Mouse (Mus musculus) adrenal gland, adult 2 months (tissue): ENCODE measurements around the gene Olfr1040. TPM values are rescaled to one million over a fixed set of nuclear protein-coding genes. Genes with fewer than 3 reads are reported as not detected.
"Not testable (repeated sequence)": the region's sequence is repeated elsewhere in the genome, so short reads cannot be mapped to it uniquely, and the experiment has no call there.

Experiments
- DNase-seq: peaks from one replicate; pipeline ENCODE4 v3.0.0; 2021
- long read RNA-seq: library from polyadenylated mRNA; stranded (forward); transcript quantifications from one replicate; pipeline ENCODE4 v2.0.0, GENCODE M21; 2021
- polyA plus RNA-seq: library from polyadenylated mRNA; depleted of rRNA; stranded (reverse); fragments of >200 nt; gene quantifications from 2 replicates; pipeline ENCODE4 v1.2.3, GENCODE M21; 2012; rRNA removed
- total RNA-seq, 2 experiments: library from RNA; stranded (reverse); gene quantifications; 2 replicates each; pipeline ENCODE4 v1.2.3; 2021

Olfr1040 gene
- total RNA-seq = not detected
- not detected in 2 replicates for polyA plus RNA-seq
- long read RNA-seq = 0 reads

GRCm38 (mm10) chr2:86146632-86147031 lies at the start of gene Olfr1040:
Olfr1040 (minus strand) TSS chr2:86146732.
- DNase-seq = no peak

- DNase-seq = no peak
These were observed 49.3 kb upstream of the Olfr1040 start for GRCm38 (mm10) chr2:86195863-86196262.

- DNase-seq = no peak
These were observed 39.1 kb upstream of the Olfr1040 start, which contains the start of gene Olfr52 for GRCm38 (mm10) chr2:86185583-86185982. Olfr52 (minus strand) TSS chr2:86185683.

- DNase-seq = no peak
These were observed 33.4 kb upstream of the Olfr1040 start for GRCm38 (mm10) chr2:86179950-86180349.

GRCm38 (mm10) chr2:86177720-86178119 lies 31.2 kb upstream of the Olfr1040 start, which contains the start of gene Olfr1044:
Olfr1044 (minus strand) TSS chr2:86177820.
- no peak for DNase-seq

- not testable (repeated sequence) for DNase-seq
These were observed 28.9 kb upstream of the Olfr1040 start for GRCm38 (mm10) chr2:86175422-86175821.

GRCm38 (mm10) chr2:86167422-86167821 lies 20.9 kb upstream of the Olfr1040 start, which contains the start of gene Olfr1043:
Olfr1043 (minus strand) TSS chr2:86167522.
- DNase-seq = no peak

GRCm38 (mm10) chr2:86161738-86162137 lies 15.2 kb upstream of the Olfr1040 start, which contains the start of gene Olfr1042:
Olfr1042 (minus strand) TSS chr2:86161838.
- no peak for DNase-seq

- DNase-seq = no peak
These were observed 10.7 kb downstream of the Olfr1040 start, which contains the start of gene Olfr1039 for GRCm38 (mm10) chr2:86135828-86136227. Olfr1039 (minus strand) TSS chr2:86135928.

Other genes starting within 250 kb of the Olfr1040 start
- not detected for gene Olfr1024, start 241.7 kb downstream of the Olfr1040 start, total RNA-seq
- not detected in 2 replicates for gene Olfr1024, start 241.7 kb downstream of the Olfr1040 start, polyA plus RNA-seq
- gene Olfr1025-ps1, start 231.5 kb downstream of the Olfr1040 start, total RNA-seq = not detected
- not detected in 2 replicates for gene Olfr1025-ps1, start 231.5 kb downstream of the Olfr1040 start, polyA plus RNA-seq
- not detected for gene Olfr1026, start 225.2 kb downstream of the Olfr1040 start, total RNA-seq
- not detected in 2 replicates for gene Olfr1026, start 225.2 kb downstream of the Olfr1040 start, polyA plus RNA-seq
- gene Olfr1028, start 196.3 kb downstream of the Olfr1040 start, total RNA-seq = not detected
- not detected in 2 replicates for gene Olfr1028, start 196.3 kb downstream of the Olfr1040 start, polyA plus RNA-seq
- gene Olfr1029, start 172.8 kb downstream of the Olfr1040 start, total RNA-seq = not detected
- 0.09 TPM in 1 of 2 replicates, not detected in the other for gene Olfr1029, start 172.8 kb downstream of the Olfr1040 start, polyA plus RNA-seq
- gene Olfr1030, start 167.5 kb downstream of the Olfr1040 start, total RNA-seq = under 1 TPM in 1 of 2 experiments, not detected in 1; 0.09 TPM
- gene Olfr1030, start 167.5 kb downstream of the Olfr1040 start, polyA plus RNA-seq = not detected in 2 replicates
- gene Olfr1031, start 156.4 kb downstream of the Olfr1040 start, total RNA-seq = not detected
- gene Olfr1031, start 156.4 kb downstream of the Olfr1040 start, polyA plus RNA-seq = not detected in 2 replicates
- gene Olfr1032, start 141.2 kb downstream of the Olfr1040 start, total RNA-seq = not detected
- gene Olfr1032, start 141.2 kb downstream of the Olfr1040 start, polyA plus RNA-seq = not detected in 2 replicates
- 1 to 10 TPM; 3.4 to 4.4 TPM for gene Olfr1033, start 126.1 kb downstream of the Olfr1040 start, total RNA-seq
- gene Olfr1033, start 126.1 kb downstream of the Olfr1040 start, polyA plus RNA-seq = 0.19 and 0.42 TPM in 2 replicates
- gene Olfr1034, start 100.9 kb downstream of the Olfr1040 start, total RNA-seq = under 1 TPM; 0.10 to 0.52 TPM
- gene Olfr1034, start 100.9 kb downstream of the Olfr1040 start, polyA plus RNA-seq = 0.07 TPM in 2 replicates
- not detected for gene Olfr1036, start 72.7 kb downstream of the Olfr1040 start, total RNA-seq
- gene Olfr1036, start 72.7 kb downstream of the Olfr1040 start, polyA plus RNA-seq = not detected in 2 replicates
- gene Olfr1037, start 59.3 kb downstream of the Olfr1040 start, total RNA-seq = not detected
- not detected in 2 replicates for gene Olfr1037, start 59.3 kb downstream of the Olfr1040 start, polyA plus RNA-seq
- gene Olfr1039, start 10.8 kb downstream of the Olfr1040 start, total RNA-seq = not detected
- not detected in 2 replicates for gene Olfr1039, start 10.8 kb downstream of the Olfr1040 start, polyA plus RNA-seq
- gene Olfr1042, start 15.1 kb upstream of the Olfr1040 start, total RNA-seq = not detected
- gene Olfr1042, start 15.1 kb upstream of the Olfr1040 start, polyA plus RNA-seq = not detected in 2 replicates
- gene Olfr1043, start 20.8 kb upstream of the Olfr1040 start, total RNA-seq = not detected
- not detected in 2 replicates for gene Olfr1043, start 20.8 kb upstream of the Olfr1040 start, polyA plus RNA-seq
- not detected for gene Olfr1044, start 31.1 kb upstream of the Olfr1040 start, total RNA-seq
- not detected in 2 replicates for gene Olfr1044, start 31.1 kb upstream of the Olfr1040 start, polyA plus RNA-seq
- gene Olfr52, start 39.0 kb upstream of the Olfr1040 start, total RNA-seq = not detected
- not detected in 2 replicates for gene Olfr52, start 39.0 kb upstream of the Olfr1040 start, polyA plus RNA-seq
- not detected for gene Olfr1045, start 56.3 kb upstream of the Olfr1040 start, total RNA-seq
- not detected in 2 replicates for gene Olfr1045, start 56.3 kb upstream of the Olfr1040 start, polyA plus RNA-seq
- not detected for gene Olfr1046, start 72.6 kb upstream of the Olfr1040 start, total RNA-seq
- not detected in 2 replicates for gene Olfr1046, start 72.6 kb upstream of the Olfr1040 start, polyA plus RNA-seq
- gene Olfr1047, start 84.7 kb upstream of the Olfr1040 start, total RNA-seq = not detected
- gene Olfr1047, start 84.7 kb upstream of the Olfr1040 start, polyA plus RNA-seq = not detected in 2 replicates
- not detected for gene Olfr1048, start 93.6 kb upstream of the Olfr1040 start, total RNA-seq
- not detected in 2 replicates for gene Olfr1048, start 93.6 kb upstream of the Olfr1040 start, polyA plus RNA-seq
- gene Olfr1049, start 111.6 kb upstream of the Olfr1040 start, total RNA-seq = not detected
- not detected in 2 replicates for gene Olfr1049, start 111.6 kb upstream of the Olfr1040 start, polyA plus RNA-seq
- gene Olfr1051, start 132.4 kb upstream of the Olfr1040 start, total RNA-seq = not detected
- gene Olfr1051, start 132.4 kb upstream of the Olfr1040 start, polyA plus RNA-seq = not detected in 2 replicates
- gene Olfr1052, start 145.7 kb upstream of the Olfr1040 start, total RNA-seq = not detected
- gene Olfr1052, start 145.7 kb upstream of the Olfr1040 start, polyA plus RNA-seq = not detected in 2 replicates
- not detected for gene Olfr1053, start 168.6 kb upstream of the Olfr1040 start, total RNA-seq
- not detected in 2 replicates for gene Olfr1053, start 168.6 kb upstream of the Olfr1040 start, polyA plus RNA-seq
- not detected for gene Olfr1054, start 188.7 kb upstream of the Olfr1040 start, total RNA-seq
- gene Olfr1054, start 188.7 kb upstream of the Olfr1040 start, polyA plus RNA-seq = not detected in 2 replicates
- gene Olfr1055, start 203.6 kb upstream of the Olfr1040 start, total RNA-seq = not detected
- gene Olfr1055, start 203.6 kb upstream of the Olfr1040 start, polyA plus RNA-seq = not detected in 2 replicates
- not detected for gene Olfr1056, start 215.7 kb upstream of the Olfr1040 start, total RNA-seq
- gene Olfr1056, start 215.7 kb upstream of the Olfr1040 start, polyA plus RNA-seq = not detected in 2 replicates
- gene Olfr1057, start 231.7 kb upstream of the Olfr1040 start, total RNA-seq = not detected
- gene Olfr1057, start 231.7 kb upstream of the Olfr1040 start, polyA plus RNA-seq = not detected in 2 replicates
- not detected for gene Olfr1058, start 241.8 kb upstream of the Olfr1040 start, total RNA-seq
- gene Olfr1058, start 241.8 kb upstream of the Olfr1040 start, polyA plus RNA-seq = not detected in 2 replicates